Mouse (Mus musculus) lung, postnatal 0 days (tissue): ENCODE measurements around the gene Mpnd.
A peak's percentile ranks its signal among the peaks of the same experiment; 100 is the strongest.

Experiments
- CTCF ChIP-seq: IDR thresholded peaks from 2 replicates; pipeline ENCODE4 v1.5.1; 2016; ENCODE audit warnings: antibody characterized with exemption, mild to moderate bottlenecking
- EP300 ChIP-seq: IDR thresholded peaks from 2 replicates; pipeline ENCODE4 v1.6.1; 2016; ENCODE audit warnings: antibody characterized with exemption, mild to moderate bottlenecking, control low read depth

- TF ChIP-seq EP300: peak; percentile 48; the same call in 1 of the 2 replicates
- peak; percentile 100 for TF ChIP-seq CTCF
Measured at GRCm38 (mm10) chr17:56036176-56036900, 30.8 kb downstream of the Mpnd start, which contains the start of gene Sh3gl1.
